Mouse (Mus musculus) myocyte (in vitro differentiated cells): Measurements from ENCODE around the gene Chd9.

Experiments used
- CEBPB ChIP-seq: IDR thresholded peaks from 2 replicates; pipeline ENCODE4 v1.6.1; 2011; ENCODE audit warnings: mild to moderate bottlenecking, moderate library complexity; ENCODE audit not compliant: poor library complexity, insufficient read depth, severe bottlenecking
- E2F4 ChIP-seq: IDR thresholded peaks from one replicate; pipeline ENCODE4 v1.6.1; 2011; ENCODE audit warnings: mild to moderate bottlenecking, control low read depth, moderate library complexity; ENCODE audit not compliant: insufficient read depth
- MAX ChIP-seq: IDR thresholded peaks from one replicate; pipeline ENCODE4 v1.6.1; 2011; ENCODE audit warnings: low read depth, mild to moderate bottlenecking, control low read depth
- MYOG ChIP-seq, 3 experiments: IDR thresholded peaks; one replicate each; pipeline ENCODE4 v1.6.1; 2011; ENCODE audit warnings: control low read depth in 2 of 3, low read depth in 2 of 3, mild to moderate bottlenecking in 2 of 3; ENCODE audit not compliant: insufficient read length in 2 of 3, control insufficient read depth in 1 of 3, insufficient read depth in 1 of 3
- POLR2A ChIP-seq: IDR thresholded peaks from one replicate; pipeline ENCODE4 v1.6.1; 2011; ENCODE audit warnings: low read depth, mild to moderate bottlenecking, control low read depth, moderate library complexity; ENCODE audit not compliant: insufficient read length
- POLR2AphosphoS2 ChIP-seq: IDR thresholded peaks from one replicate; pipeline ENCODE4 v1.6.1; 2011; ENCODE audit warnings: low read depth, control low read depth; ENCODE audit not compliant: insufficient read length
- SRF ChIP-seq: IDR thresholded peaks from one replicate; pipeline ENCODE4 v1.6.1; 2011; ENCODE audit warnings: low read depth; ENCODE audit not compliant: control insufficient read depth, insufficient read length
- TCF12 ChIP-seq: IDR thresholded peaks from one replicate; pipeline ENCODE4 v1.6.1; 2011; ENCODE audit warnings: mild to moderate bottlenecking, control low read depth; ENCODE audit not compliant: poor library complexity, insufficient read depth, severe bottlenecking
- TCF3 ChIP-seq: IDR thresholded peaks from one replicate; pipeline ENCODE4 v1.6.1; 2011; ENCODE audit warnings: low read depth, control low read depth; ENCODE audit not compliant: insufficient read length

GRCm38 (mm10) chr8:91070275-91070859 lies 242.2 kb downstream of the Chd9 start:
- no peak for TF ChIP-seq MAX
- TF ChIP-seq CEBPB, result no peak
- no peak for TF ChIP-seq SRF
- no peak for TF ChIP-seq POLR2A
- no peak for TF ChIP-seq MYOG (IDR thresholded peaks at IDR 0.05; ENCODE audit: control insufficient read depth in 1 of 3, insufficient read depth in 1 of 3, insufficient read length in 2 of 3, low read depth in 2 of 3)
- no peak for TF ChIP-seq TCF3
- no peak for TF ChIP-seq POLR2AphosphoS2
- TF ChIP-seq E2F4, result no peak
- no peak for TF ChIP-seq TCF12
